Mouse (Mus musculus) stomach, embryonic 15.5 days (tissue): ENCODE measurements around the gene Olfr1314. TPM values are rescaled to one million over a fixed set of nuclear protein-coding genes. Genes with fewer than 3 reads are reported as not detected.

Experiments
- ATAC-seq: fragments of 200-750 bp; cut with Nextera tagmentation; 2 replicates; pipeline ENCODE4 v1.8.0; 2017; ENCODE audit warnings: low read depth, moderate number of reproducible peaks, moderate TSS enrichment; ENCODE audit not compliant: insufficient read depth, low FRiP score
- H3K27ac ChIP-seq: fragments of 300-500 bp; sonication (generic); 2 replicates; pipeline ENCODE4 v1.5.1; 2015; ENCODE audit warnings: mild to moderate bottlenecking, inconsistent platforms
- H3K27me3 ChIP-seq: fragments of 300-500 bp; sonication (generic); replicated peaks from 2 replicates; pipeline ENCODE4 v1.6.1; 2015; ENCODE audit warnings: inconsistent platforms
- H3K36me3 ChIP-seq: fragments of 300-500 bp; sonication (generic); 2 replicates; pipeline ENCODE4 v1.6.1; 2015; ENCODE audit warnings: inconsistent platforms
- H3K4me1 ChIP-seq: fragments of 300-500 bp; sonication (generic); 2 replicates; pipeline ENCODE4 v1.6.1; 2015; ENCODE audit warnings: inconsistent platforms
- H3K4me2 ChIP-seq: fragments of 300-500 bp; sonication (generic); 2 replicates; pipeline ENCODE4 v1.6.1; 2015; ENCODE audit warnings: mild to moderate bottlenecking, inconsistent platforms
- H3K4me3 ChIP-seq: fragments of 300-500 bp; sonication (generic); replicated peaks from 2 replicates; pipeline ENCODE4 v1.5.1; 2015; ENCODE audit warnings: inconsistent platforms
- H3K9ac ChIP-seq: fragments of 300-500 bp; sonication (generic); 2 replicates; pipeline ENCODE4 v1.6.1; 2015; ENCODE audit warnings: inconsistent platforms
- H3K9me3 ChIP-seq: fragments of 300-500 bp; sonication (generic); 2 replicates; pipeline ENCODE4 v1.6.1; 2016; ENCODE audit warnings: inconsistent platforms
- WGBS: fragments of 180-500 bp; shearing (Covaris S2); methylation state at CpG from one replicate; pipeline ENCODE4 v1.1.7; 2015; 5-methylcytosine and 5-hydroxymethylcytosine counted together
- polyA plus RNA-seq: library from polyadenylated mRNA; unstranded; fragments of >200 nt; fragmentation: Nextera tagmentation; extraction: Ambion mirVana; gene quantifications from 2 replicates; pipeline ENCODE4 v1.2.1, GENCODE M21; 2015

Olfr1314 gene
- not detected in 2 replicates for polyA plus RNA-seq

DNA sequence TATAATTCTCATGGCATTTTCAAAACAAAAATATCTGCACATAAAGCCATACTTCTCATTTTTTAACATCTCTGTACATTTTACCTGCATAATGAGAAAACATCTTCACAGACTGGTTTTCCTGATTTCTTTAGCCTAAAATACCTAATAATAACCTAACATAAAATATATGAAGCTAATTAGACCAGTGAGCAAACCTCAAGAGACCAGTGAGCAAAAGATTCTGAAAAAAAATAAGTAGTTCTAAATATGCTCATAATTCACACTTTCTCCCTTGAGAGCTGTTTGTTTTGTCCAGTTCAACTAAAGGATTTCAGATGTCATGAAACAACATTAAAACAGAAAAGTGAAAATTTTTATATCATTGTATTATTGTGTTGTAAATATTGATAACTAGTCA lies at the start of gene Olfr1314:
Gene Olfr1314, minus strand, starts transcription at position 101 of the 400 bp plus-strand sequence.
- Histone ChIP-seq H3K9ac (no peak within 1 kb of the TSS), H3K4me1 (no peaks in the 10 kb centered on the region), H3K4me3 (no peak within 1 kb of the TSS), H3K9me3 (no peaks in the 10 kb centered on the region), H3K27ac (no peak within 1 kb of the TSS), H3K27me3 (no peaks in the 10 kb centered on the region), H3K4me2 (no peak within 1 kb of the TSS), H3K36me3 (no peaks in the 10 kb centered on the region)
- ATAC-seq, result no peak

DNA sequence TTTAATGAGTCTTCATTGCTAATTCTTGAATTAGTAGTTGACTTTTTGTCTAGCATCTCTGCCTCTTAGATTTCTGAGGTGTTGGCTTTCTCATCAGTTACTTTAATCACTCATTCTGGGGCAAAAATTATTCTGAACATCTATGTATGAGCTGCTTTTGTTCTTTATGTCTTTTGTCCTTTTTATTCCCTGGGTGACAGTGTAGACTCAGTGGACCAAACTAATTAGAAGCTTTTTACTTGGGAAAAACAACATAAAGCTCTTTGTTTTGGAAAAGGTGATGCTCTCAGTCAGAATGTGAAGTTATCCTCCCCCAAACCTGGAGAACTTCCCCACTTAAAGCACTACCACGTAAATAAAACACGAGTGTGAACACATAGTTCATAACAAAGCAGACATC lies 43.4 kb upstream of the Olfr1314 start, which contains the start of gene Olfr1317:
Gene Olfr1317, plus strand, starts transcription at position 301 of the 400 bp plus-strand sequence.
- no peaks in the 10 kb centered on the region for H3K4me1 ChIP-seq
- no peak for ATAC-seq
- no peak within 1 kb of the TSS for H3K4me3 ChIP-seq
- H3K9me3 ChIP-seq, result no peaks in the 10 kb centered on the region
- H3K27ac ChIP-seq, result no peak within 1 kb of the TSS
- no peaks in the 10 kb centered on the region for H3K36me3 ChIP-seq
- H3K4me2 ChIP-seq, result no peak within 1 kb of the TSS
- no peaks in the 10 kb centered on the region for H3K27me3 ChIP-seq
- H3K9ac ChIP-seq, result no peak within 1 kb of the TSS
- WGBS, result 53% methylated on average over 2 of the region's 2 CpGs

DNA sequence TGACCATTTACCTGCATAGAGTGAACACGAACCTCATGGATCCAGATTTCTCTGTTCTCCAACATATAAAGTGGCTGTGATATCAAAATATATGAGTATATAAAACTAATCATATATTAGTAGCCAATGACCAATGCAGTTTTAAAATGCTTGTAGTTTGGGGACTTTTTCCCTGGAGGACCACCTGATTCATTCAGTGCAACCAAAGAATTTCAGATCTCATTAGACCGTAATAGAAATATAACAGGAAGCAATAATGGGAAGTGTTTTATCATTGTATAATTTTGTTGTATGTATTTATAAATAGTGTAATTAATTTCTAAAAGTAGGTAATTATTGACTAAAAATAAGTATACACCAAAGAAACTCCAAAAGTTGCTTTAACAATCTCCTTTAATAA lies 38.3 kb upstream of the Olfr1314 start, which contains the start of gene Olfr1316:
Gene Olfr1316, minus strand, starts transcription at position 101 of the 400 bp plus-strand sequence.
- no peak within 1 kb of the TSS for H3K4me3 ChIP-seq
- 77% methylated on average over 2 of the region's 2 CpGs for WGBS

DNA sequence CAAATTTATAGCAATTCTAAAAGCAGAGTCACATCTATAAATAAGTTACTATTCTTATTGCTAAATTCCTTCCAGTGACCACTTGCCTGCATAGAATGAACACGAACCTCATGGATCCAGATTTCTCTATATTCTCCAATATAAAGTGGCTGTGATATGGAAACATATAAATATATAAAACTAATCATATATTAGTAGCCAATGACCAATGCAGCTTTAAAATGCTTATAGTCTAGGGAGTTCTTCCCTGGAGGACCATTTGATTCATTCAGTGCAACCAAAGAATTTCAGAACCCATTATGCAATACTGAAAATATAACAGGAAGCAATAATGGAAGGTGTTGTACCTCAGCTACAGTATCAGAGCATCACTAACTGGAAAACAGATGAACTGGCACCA lies 18.8 kb upstream of the Olfr1314 start, which contains the start of gene Olfr1315-ps1:
Gene Olfr1315-ps1, minus strand, starts transcription at position 101 of the 400 bp plus-strand sequence.
- ATAC-seq, result no peak
- H3K36me3 ChIP-seq, result no peaks in the 10 kb centered on the region
- H3K27me3 ChIP-seq, result no peaks in the 10 kb centered on the region
- no peaks in the 10 kb centered on the region for H3K9me3 ChIP-seq
- no peak within 1 kb of the TSS for H3K9ac ChIP-seq
- H3K27ac ChIP-seq, result no peak within 1 kb of the TSS
- no peak within 1 kb of the TSS for H3K4me3 ChIP-seq
- no peaks in the 10 kb centered on the region for H3K4me1 ChIP-seq
- WGBS, result 67% methylated on average over 1 of the region's 1 CpGs
- H3K4me2 ChIP-seq, result no peak within 1 kb of the TSS

More for the DNA sequence above, 38.3 kb upstream of the Olfr1314 start, which contains the start of gene Olfr1316:
- H3K27ac ChIP-seq, result no peak within 1 kb of the TSS
- H3K4me2 ChIP-seq, result no peak within 1 kb of the TSS
- no peaks in the 10 kb centered on the region for H3K36me3 ChIP-seq
- H3K4me1 ChIP-seq, result no peaks in the 10 kb centered on the region
- no peak within 1 kb of the TSS for H3K9ac ChIP-seq
- no peaks in the 10 kb centered on the region for H3K9me3 ChIP-seq
- no peaks in the 10 kb centered on the region for H3K27me3 ChIP-seq
- ATAC-seq, result no peak

DNA sequence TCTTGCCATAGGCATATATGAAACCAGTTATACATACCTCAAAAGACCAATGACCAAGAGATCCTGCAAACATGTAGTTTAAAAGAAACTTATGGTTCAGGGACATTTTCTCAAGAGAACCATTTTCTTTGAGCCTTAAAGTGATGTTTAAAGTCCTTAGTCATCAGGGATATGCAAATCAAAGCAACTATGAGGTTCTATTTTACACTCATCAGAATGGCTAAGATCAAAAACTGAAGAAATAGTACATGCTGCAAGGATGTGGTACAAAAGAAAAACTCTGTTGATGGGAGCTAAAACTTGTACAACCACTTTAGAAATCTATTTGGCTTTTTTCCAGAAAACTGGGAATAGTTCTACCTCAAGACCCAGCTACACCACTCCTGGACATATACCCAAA lies 18.8 kb downstream of the Olfr1314 start, which contains the start of gene Olfr1313:
Gene Olfr1313, minus strand, starts transcription at position 101 of the 400 bp plus-strand sequence.
- Histone ChIP-seq H3K36me3 (no peaks in the 10 kb centered on the region), H3K4me2 (no peak within 1 kb of the TSS), H3K4me3 (no peak within 1 kb of the TSS), H3K27me3 (no peaks in the 10 kb centered on the region), H3K9me3 (no peaks in the 10 kb centered on the region), H3K27ac (no peak within 1 kb of the TSS), H3K9ac (no peak within 1 kb of the TSS), H3K4me1 (no peaks in the 10 kb centered on the region)
- no peak for ATAC-seq

DNA sequence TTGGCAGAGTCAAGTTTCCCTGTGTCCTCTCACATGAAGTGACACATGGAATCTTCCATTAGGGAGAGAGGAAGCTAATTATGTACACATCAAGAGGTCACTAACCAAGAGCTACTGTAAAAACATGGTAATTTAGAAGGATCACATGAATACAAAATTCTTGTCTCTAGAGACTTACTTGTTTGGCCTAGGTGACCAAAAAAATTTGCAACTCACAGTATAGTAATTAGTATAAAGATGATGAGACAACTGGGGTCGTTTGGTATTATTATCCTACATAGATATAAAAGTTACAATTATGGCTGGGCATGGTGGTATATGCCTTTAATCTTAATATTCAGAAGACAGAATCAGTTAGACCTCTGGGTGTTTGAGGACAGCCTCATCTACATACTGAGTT lies 46.4 kb downstream of the Olfr1314 start, which contains the start of gene Olfr1312:
Gene Olfr1312, minus strand, starts transcription at position 101 of the 400 bp plus-strand sequence.
- Histone ChIP-seq H3K9ac (no peak within 1 kb of the TSS), H3K4me1 (no peaks in the 10 kb centered on the region), H3K9me3 (no peaks in the 10 kb centered on the region), H3K27ac (no peak within 1 kb of the TSS), H3K4me3 (no peak within 1 kb of the TSS), H3K27me3 (no peaks in the 10 kb centered on the region), H3K4me2 (no peak within 1 kb of the TSS), H3K36me3 (no peaks in the 10 kb centered on the region)
- no peak for ATAC-seq
- WGBS, result 30% methylated on average over 1 of the region's 1 CpGs

Other genes with a start within 250 kb of the Olfr1314 start
- gene Olfr1305, start 219.6 kb downstream of the Olfr1314 start, polyA plus RNA-seq, result not detected in 2 replicates
- gene Olfr1306, start 180.5 kb downstream of the Olfr1314 start, polyA plus RNA-seq, result not detected in 2 replicates
- gene Olfr1307, start 147.3 kb downstream of the Olfr1314 start, polyA plus RNA-seq, result not detected in 2 replicates
- gene Olfr1308, start 131.8 kb downstream of the Olfr1314 start, polyA plus RNA-seq, result not detected in 2 replicates
- not detected in 2 replicates for gene Olfr1309, start 106.5 kb downstream of the Olfr1314 start, polyA plus RNA-seq
- not detected in 2 replicates for gene Olfr1310, start 84.1 kb downstream of the Olfr1314 start, polyA plus RNA-seq
- gene Olfr1311, start 72.4 kb downstream of the Olfr1314 start, polyA plus RNA-seq, result not detected in 2 replicates
- gene Olfr1312, start 46.5 kb downstream of the Olfr1314 start, polyA plus RNA-seq, result not detected in 2 replicates
- not detected in 2 replicates for gene Olfr1313, start 18.9 kb downstream of the Olfr1314 start, polyA plus RNA-seq
- not detected in 2 replicates for gene Olfr1315-ps1, start 18.7 kb upstream of the Olfr1314 start, polyA plus RNA-seq
- not detected in 2 replicates for gene Olfr1316, start 38.2 kb upstream of the Olfr1314 start, polyA plus RNA-seq
- gene Olfr1317, start 43.5 kb upstream of the Olfr1314 start, polyA plus RNA-seq, result not detected in 2 replicates
- not detected in 2 replicates for gene Olfr1318, start 57.4 kb upstream of the Olfr1314 start, polyA plus RNA-seq
- 27.0 and 28.0 TPM in 2 replicates for gene Lpcat4, start 142.7 kb upstream of the Olfr1314 start, polyA plus RNA-seq
- gene Nutm1, start 162.5 kb upstream of the Olfr1314 start, polyA plus RNA-seq, result 0.04 TPM in 1 of 2 replicates, not detected in the other
- gene Nop10, start 165.1 kb upstream of the Olfr1314 start, polyA plus RNA-seq, result 213 and 223 TPM in 2 replicates
- gene Slc12a6, start 169.0 kb upstream of the Olfr1314 start, polyA plus RNA-seq, result 10.5 and 11.8 TPM in 2 replicates
- gene Gm21985, start 169.5 kb upstream of the Olfr1314 start, polyA plus RNA-seq, result not detected in 2 replicates